Mouse (Mus musculus): ENCODE measurements around the gene Fbxo28.
"Not testable (repeated sequence)": the region's sequence is repeated elsewhere in the genome, so short reads cannot be mapped to it uniquely, and the experiment has no call there.

Gene Fbxo28

GRCm38 (mm10) chr1:182341993-182342392 lies 564 bp upstream of the Fbxo28 start:
- no peak for DNase-seq (ENCODE audit: low spot score)

DNA sequence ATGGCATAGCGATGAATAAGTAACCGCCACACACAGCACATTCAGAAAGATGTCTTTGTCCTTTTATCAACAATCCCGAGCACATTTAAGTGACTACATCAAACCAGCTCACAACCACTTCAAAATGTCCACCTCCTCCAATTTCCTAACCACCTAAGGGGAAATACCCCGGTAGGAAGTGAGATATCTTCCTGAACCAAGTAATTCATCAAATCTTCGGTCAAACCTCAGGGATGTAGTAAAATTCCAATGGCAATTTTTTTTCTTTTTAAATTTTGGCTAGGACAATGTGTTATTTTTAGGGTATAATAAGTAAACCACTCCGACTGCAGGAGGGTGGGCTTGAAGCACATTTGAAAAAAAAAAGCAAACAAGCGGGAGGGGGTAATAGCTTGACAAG lies 1.1 kb downstream of the Fbxo28 start:
- DNase-seq (ENCODE audit: low spot score): no peak

- DNase-seq (ENCODE audit: low spot score): no peak
Measured at GRCm38 (mm10) chr1:182338961-182339565, 2.4 kb downstream of the Fbxo28 start.

GRCm38 (mm10) chr1:182333766-182334437 lies 7.5 kb downstream of the Fbxo28 start:
- DNase-seq (ENCODE audit: low spot score): no peak

DNA sequence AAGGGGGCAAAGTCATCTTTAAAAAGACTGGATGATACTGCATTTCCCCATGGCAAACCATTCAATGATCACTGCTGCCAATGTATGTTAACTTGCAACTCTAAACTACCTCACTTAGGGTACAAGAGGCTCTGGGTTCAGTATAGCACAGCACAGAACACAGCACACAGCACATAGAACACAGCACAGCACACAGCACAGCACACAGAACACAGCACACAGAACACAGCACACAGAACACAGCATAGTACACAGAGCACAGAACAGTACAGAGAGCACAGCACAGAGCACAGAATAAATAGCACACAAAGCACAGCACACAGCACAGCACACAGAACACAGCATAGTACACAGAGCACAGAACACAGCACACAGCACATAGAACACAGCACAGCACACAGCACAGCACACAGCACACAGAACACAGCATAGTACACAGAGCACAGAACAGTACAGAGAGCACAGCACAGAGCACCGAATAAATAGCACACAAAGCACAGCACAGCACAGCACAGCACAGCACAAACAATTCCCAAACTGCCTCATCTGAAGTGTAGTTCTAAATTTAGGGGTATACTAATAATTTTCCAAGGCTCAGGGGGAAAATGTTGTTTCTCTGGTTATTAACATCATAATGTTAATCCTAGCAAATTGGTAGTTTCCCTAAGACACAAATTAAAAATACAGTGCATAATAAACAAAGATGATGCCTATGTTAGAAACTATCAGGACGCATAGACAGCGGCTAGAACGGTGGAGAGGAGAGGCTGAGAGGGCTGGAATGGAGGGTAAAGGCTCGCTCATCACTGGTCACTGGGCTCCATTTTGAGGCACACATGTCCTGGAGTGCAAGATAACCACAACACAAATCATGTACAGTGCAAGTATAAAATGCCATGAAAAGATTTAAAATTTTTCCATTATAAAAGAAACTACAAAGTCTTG lies 9.1 kb downstream of the Fbxo28 start:
- DNase-seq (ENCODE audit: low spot score): no peak

- DNase-seq (ENCODE audit: low spot score): no peak
Measured at GRCm38 (mm10) chr1:182325919-182326318, 15.5 kb downstream of the Fbxo28 start.

DNA sequence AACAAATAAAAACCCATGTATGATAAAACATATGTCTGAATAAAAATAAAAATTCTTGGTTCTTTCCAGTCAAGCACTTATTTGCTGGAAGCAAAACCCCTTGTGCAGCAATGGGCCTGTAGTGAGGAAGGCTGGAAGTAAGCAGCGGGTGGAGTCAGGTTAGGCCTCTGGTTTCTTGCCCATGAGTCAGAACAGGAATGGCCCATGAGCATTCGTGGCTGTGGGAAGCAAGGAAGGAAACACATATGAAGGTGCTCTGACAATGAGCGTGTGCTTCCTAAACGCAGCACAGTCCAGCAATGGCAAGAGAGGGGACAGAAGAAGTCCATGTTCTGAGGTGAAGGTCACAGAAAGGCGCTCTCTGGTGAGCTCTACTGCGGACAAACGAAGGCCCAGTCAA lies 16.9 kb downstream of the Fbxo28 start:
- no peak for DNase-seq (ENCODE audit: low spot score)

GRCm38 (mm10) chr1:182323139-182323538 lies 18.3 kb downstream of the Fbxo28 start:
- DNase-seq (ENCODE audit: low spot score): no peak

GRCm38 (mm10) chr1:182314201-182314600 lies 27.2 kb downstream of the Fbxo28 start:
- no peak for DNase-seq (ENCODE audit: low spot score)

DNA sequence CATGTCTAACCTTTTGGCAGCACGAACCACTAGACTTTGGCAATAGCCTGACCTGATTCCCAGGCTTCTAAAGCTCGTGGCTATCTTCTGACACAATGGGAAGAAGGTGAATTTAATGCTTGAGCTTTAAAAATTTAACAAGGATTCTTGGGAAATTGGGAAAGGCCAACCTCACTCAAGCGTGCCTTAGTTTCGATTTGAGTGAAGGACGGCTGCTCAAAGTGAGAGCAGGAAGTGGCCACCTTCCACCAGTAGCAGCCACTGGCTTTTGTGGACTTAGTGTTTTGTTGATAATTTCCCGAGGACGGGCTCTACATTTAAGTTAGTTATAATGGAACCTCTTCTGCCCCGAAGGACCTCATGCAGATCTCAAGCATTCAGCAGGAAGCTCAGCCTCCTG lies 28.2 kb downstream of the Fbxo28 start:
- no peak for DNase-seq (ENCODE audit: low spot score)

- no peak for DNase-seq (ENCODE audit: low spot score)
Measured at GRCm38 (mm10) chr1:182311376-182311775, 30.1 kb downstream of the Fbxo28 start.

GRCm38 (mm10) chr1:182310316-182310715 lies 31.1 kb downstream of the Fbxo28 start:
- DNase-seq (ENCODE audit: low spot score): no peak

- no peak for DNase-seq (ENCODE audit: low spot score)
Measured at GRCm38 (mm10) chr1:182309403-182309802, 32.0 kb downstream of the Fbxo28 start.

DNA sequence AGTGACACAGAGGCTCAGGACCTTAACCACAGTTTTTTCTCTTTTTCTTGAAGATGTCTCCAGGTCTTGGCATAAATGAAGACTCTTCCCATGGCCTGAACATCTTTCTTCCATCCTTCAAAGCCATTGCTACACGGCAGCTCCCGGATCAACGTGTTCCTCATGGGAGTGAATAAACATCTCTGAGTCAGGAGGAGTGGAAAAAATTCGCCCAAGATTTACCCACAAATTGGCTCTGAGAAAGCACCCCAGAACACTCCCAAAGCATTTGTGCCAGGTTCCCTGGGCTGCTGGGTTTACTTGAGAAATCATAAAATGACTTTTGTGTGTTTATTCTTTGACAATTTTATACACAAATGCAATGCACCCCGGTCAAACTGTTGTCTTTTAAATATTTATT lies 38.5 kb downstream of the Fbxo28 start:
- no peak for DNase-seq (ENCODE audit: low spot score)

DNA sequence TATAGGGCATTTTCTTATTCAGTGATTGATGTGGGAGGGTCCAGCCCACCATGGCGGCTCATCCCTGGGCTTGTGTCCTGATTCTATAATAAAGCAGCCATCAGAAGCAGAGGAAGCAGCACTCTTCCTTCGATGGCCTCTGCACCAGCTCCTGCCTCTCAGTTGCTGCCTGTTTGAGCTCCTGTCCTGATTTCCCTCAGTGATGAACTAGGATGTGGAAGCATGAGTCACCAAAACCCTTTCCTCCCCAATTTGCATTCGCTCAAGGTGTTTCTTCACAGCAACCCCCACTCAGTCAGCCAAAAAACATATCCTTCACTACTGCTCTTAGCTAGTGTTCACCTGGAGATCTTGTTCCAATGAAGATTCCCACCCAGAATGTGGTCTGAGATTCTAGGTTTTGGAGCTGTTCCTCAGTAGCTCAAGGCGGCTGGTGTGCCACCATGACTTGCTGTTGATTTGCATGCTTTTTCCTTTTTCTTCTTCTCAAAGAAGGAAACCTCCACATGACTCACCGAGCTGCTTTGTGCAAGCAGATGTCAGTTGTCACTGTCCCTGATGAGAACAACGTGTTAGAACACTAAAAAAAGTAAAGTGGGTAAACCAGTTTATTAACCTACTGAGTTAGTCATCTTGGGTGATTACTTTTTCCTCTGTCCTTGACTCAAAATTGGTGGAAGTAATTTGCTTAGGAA lies 39.1 kb downstream of the Fbxo28 start:
- DNase-seq (ENCODE audit: low spot score): no peak

- DNase-seq (ENCODE audit: low spot score): no peak
Measured at GRCm38 (mm10) chr1:182297821-182298220, 43.6 kb downstream of the Fbxo28 start.

DNA sequence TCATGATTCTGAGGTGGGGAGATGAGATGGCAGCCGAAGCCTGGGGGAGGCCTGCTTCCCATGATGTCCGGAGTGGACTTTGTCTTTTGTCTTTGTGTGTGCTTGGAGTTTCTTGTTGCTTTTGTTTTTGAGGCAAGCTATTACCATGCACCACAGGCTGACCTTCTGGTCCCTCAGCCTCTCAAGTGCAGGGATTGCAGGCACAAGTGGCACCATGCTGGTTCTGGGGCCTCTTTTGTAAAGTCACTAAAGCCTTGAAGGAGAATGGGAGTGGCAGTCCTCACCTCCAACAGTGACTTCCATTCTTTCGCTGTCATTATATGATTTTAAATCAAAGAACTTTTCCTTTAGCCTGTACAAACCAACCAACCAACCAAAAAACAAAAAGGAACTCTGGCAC lies 44.2 kb downstream of the Fbxo28 start:
- DNase-seq (ENCODE audit: low spot score): no peak

DNA sequence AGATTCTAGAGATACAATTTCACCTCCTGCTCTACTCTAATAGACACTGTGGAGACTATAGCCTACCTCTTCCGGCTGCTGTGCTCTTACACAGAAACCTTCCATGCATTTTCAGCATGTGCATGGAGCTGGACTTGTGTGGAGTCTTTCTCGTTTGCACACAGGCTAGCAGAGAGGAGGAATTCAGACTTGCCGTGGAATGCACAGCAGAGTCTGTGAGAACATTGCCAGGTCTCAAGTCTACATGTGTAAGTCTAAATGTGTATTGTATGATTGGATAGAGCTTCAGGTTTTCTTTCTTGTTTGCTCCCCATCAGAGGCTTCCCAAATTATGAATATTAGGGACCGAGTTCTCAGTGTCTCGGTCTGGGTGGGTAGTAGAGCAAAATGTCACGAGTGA lies 44.6 kb downstream of the Fbxo28 start:
- no peak for DNase-seq (ENCODE audit: low spot score)

- no peak for DNase-seq (ENCODE audit: low spot score)
Measured at GRCm38 (mm10) chr1:182296141-182296540, 45.3 kb downstream of the Fbxo28 start.

- DNase-seq (ENCODE audit: low spot score): no peak
Measured at GRCm38 (mm10) chr1:182292291-182292690, 49.1 kb downstream of the Fbxo28 start.

DNA sequence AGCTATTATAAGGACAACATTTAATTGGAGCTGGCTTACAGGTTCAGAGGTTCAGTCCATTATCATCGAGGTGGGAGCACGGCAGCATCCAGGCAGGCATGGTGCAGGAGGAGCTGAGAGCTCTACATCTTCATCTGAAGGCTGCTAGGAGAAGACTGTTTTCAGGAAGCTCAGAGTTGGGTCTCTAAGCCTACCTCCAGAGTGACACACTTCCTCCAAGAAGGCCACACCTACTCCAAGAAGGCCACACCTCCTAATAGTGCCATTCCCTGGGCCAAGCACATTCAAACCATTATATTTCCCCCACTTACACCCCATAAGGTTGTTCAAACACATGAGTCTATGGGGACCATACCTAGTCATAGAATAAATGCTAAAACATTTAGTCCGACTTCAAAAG lies 50.7 kb downstream of the Fbxo28 start:
- DNase-seq (ENCODE audit: low spot score): not testable (repeated sequence)

DNA sequence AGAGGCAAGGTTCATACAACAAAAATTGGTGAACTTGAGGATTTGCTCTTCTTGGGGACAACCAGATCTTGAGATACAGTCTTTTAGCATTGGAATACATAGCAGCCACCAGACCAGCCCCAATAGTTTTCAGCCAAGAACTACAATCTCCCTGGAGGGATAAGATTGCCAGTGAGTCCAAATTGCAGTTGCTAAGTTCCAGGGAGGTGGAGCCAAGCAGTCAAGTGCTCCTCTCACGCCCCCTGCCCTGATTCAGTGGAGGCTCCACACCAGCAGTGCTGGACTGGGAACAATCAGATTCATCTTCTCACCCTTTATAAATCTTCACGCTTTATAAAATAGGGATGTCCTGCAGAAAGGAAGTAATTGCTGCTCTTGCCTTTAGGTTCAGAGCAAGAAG lies 51.6 kb downstream of the Fbxo28 start:
- DNase-seq (ENCODE audit: low spot score): no peak
